Mouse (Mus musculus) cerebellum, adult (tissue): Measurements from ENCODE around the gene Cnnm1.
A peak's percentile ranks its signal among the peaks of the same experiment; 100 is the strongest.
"Not testable (repeated sequence)": the region's sequence is repeated elsewhere in the genome, so short reads cannot be mapped to it uniquely, and the experiment has no call there.

ENCODE experiments used
- ATAC-seq: cut with Nextera tagmentation; 2 replicates; pipeline ENCODE4 v1.9.2; 2017; ENCODE audit warnings: mild to moderate bottlenecking, moderate library complexity, mixed read lengths; ENCODE audit not compliant: insufficient number of reproducible peaks, low FRiP score, low TSS enrichment

Gene Cnnm1

GRCm38 (mm10) chr19:43464294-43464687 lies 24.1 kb downstream of the Cnnm1 start:
- no peak for ATAC-seq

- ATAC-seq = no peak
Observed at GRCm38 (mm10) chr19:43465076-43465475, 24.8 kb downstream of the Cnnm1 start.

- ATAC-seq = peak; percentile 79
Observed at GRCm38 (mm10) chr19:43465601-43466255, 25.5 kb downstream of the Cnnm1 start.

GRCm38 (mm10) chr19:43467927-43468685 lies 27.9 kb downstream of the Cnnm1 start:
- ATAC-seq = 0 out of 2 replicates have a peak, but pooled peaks have one; percentile 46

- ATAC-seq = no peak
Observed at GRCm38 (mm10) chr19:43469333-43469732, 29.1 kb downstream of the Cnnm1 start.

GRCm38 (mm10) chr19:43472331-43472730 lies 32.1 kb downstream of the Cnnm1 start:
- no peak for ATAC-seq

- ATAC-seq = peak; percentile 73; the same call in 1 of the 2 replicates
Observed at GRCm38 (mm10) chr19:43472781-43473180, 32.5 kb downstream of the Cnnm1 start.

- ATAC-seq = peak; percentile 38
Observed at GRCm38 (mm10) chr19:43475642-43476041, 35.4 kb downstream of the Cnnm1 start.

GRCm38 (mm10) chr19:43476063-43476462 lies 35.8 kb downstream of the Cnnm1 start:
- ATAC-seq = no peak

GRCm38 (mm10) chr19:43477436-43477835 lies 37.2 kb downstream of the Cnnm1 start:
- no peak for ATAC-seq

- ATAC-seq = peak; percentile 78
Observed at GRCm38 (mm10) chr19:43478891-43479290, 38.7 kb downstream of the Cnnm1 start.

GRCm38 (mm10) chr19:43479431-43479830 lies 39.2 kb downstream of the Cnnm1 start:
- ATAC-seq = no peak

- no peak for ATAC-seq
Observed at GRCm38 (mm10) chr19:43480512-43480911, 40.3 kb downstream of the Cnnm1 start.

- no peak for ATAC-seq
Observed at GRCm38 (mm10) chr19:43487429-43487828, 47.2 kb downstream of the Cnnm1 start.

- not testable (repeated sequence) for ATAC-seq
Observed at GRCm38 (mm10) chr19:43493316-43493715, 53.1 kb downstream of the Cnnm1 start.

- ATAC-seq = no peak
Observed at GRCm38 (mm10) chr19:43493878-43494277, 53.6 kb downstream of the Cnnm1 start.

- no peak for ATAC-seq
Observed at GRCm38 (mm10) chr19:43494914-43495313, 54.7 kb downstream of the Cnnm1 start.

GRCm38 (mm10) chr19:43495846-43496245 lies 55.6 kb downstream of the Cnnm1 start:
- ATAC-seq = no peak; the same call in 1 of the 2 replicates

- no peak for ATAC-seq
Observed at GRCm38 (mm10) chr19:43497440-43497839, 57.2 kb downstream of the Cnnm1 start.

- ATAC-seq = no peak
Observed at GRCm38 (mm10) chr19:43498874-43499273, 58.6 kb downstream of the Cnnm1 start.

- no peak for ATAC-seq
Observed at GRCm38 (mm10) chr19:43502630-43503029, 62.4 kb downstream of the Cnnm1 start.

GRCm38 (mm10) chr19:43503593-43503992 lies 63.4 kb downstream of the Cnnm1 start:
- not testable (repeated sequence) for ATAC-seq
